Mouse (Mus musculus): ENCODE measurements around the gene Sgms1.
"Not testable (repeated sequence)": the region's sequence is repeated elsewhere in the genome, so short reads cannot be mapped to it uniquely, and the experiment has no call there.

Sgms1 gene

DNA sequence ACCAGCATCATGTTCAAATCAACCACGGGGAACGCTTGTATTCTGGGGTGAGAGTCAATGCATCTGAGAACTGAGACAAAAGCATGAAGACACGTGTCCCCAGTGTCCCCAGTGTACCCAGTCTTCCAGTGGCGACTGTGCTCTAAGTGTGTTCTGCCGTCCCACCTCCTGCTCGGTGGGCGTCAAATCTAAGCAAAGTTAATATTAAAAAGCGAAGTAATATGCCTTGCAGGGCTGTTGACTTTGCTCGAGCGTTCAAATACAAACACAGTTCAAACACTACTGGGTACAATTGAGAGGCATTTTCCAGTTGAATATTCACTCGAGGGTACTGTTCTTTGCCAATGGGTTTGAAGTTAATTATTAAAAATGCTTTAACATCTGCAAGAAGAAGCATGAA, 66.4 kb downstream of the Sgms1 start:
- DNase-seq: no peak

DNA sequence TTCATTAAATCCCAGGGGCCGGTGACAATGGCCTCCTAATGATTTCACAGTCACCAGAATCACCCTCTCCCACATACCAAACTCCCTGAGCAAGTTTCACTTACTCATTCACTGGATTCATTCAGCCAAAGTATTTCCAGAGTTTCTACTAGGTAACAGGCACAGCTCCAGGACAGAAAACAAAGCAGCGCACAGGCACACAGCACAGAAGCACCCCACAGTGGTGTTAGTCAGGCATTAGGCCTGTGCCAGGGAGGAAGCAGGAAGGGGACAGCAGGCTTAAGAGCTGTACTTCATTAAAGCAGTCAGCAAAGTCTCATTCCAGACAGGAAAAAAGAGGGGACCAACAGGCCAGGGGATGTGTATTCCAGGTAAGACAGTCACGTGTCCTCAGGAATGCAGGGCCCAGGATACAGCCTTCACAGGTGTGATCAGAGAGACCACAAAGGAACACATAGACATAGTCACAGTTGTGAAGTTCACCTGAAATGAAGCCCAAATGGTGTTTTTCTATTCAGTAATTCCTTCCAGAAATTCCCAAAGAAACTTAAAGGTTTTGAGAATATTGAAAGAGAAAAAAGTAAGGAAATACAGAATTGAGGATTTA, 67.0 kb downstream of the Sgms1 start:
- DNase-seq: peak; percentile 57

DNA sequence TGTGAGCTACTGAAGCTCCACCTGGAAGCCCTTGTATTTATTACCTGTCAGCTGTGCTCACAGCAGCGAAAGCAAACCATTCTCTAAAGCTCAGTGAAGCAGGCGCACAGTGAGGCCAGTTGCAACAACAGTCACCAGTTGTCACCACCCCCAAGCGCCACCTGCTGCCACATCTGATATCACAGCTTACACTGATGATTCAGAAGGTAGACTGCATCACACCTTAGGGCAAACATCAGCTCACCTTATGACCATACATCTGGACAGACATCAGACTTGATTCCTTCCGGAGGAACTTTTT, 69.2 kb downstream of the Sgms1 start:
- DNase-seq: peak; percentile 34

GRCm38 (mm10) chr19:32319531-32320365, 69.8 kb downstream of the Sgms1 start:
- DNase-seq: no peak

GRCm38 (mm10) chr19:32319057-32319456, 70.5 kb downstream of the Sgms1 start:
- no peak for DNase-seq

GRCm38 (mm10) chr19:32317347-32317746, 72.2 kb downstream of the Sgms1 start:
- DNase-seq: not testable (repeated sequence)

DNA sequence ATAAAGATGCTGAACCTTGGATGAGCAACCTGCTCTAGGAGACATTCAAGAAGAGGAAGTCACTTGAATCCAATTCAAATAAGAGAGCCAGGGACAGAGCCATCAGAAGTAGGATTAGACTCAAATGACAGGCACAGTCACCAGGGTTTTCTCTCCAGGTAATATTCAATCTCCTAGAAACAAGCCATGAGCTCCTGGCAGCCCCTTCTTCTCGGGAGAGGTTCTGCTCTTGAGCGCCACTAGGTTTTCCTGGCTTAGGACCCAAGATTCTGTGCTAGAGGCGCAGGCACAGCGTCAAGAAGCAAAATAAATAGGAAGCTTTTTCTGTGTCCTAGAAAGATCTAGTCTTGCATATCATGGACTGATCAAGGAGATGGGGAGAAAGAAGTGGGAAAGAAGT, 76.2 kb downstream of the Sgms1 start:
- DNase-seq: no peak

- no peak for DNase-seq
Measured at GRCm38 (mm10) chr19:32311762-32312161, 77.8 kb downstream of the Sgms1 start.

DNA sequence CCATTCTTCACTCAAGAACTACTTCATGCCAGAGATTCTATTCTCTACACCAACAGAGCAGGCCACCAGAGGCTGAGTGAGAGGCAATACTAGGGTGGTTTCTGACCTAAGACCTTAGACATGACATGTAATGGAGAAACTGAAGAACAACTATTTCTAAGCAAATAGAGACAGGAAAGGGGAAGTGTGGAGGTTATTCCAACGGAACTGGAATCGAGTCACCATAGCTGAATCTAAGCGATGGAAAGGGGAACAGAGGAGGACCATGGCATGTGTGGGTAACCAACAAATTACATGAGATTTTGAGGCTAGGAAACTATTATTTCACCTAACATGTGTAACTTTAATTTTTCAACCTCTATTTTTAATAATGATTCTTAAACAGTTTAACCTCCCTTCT, 78.5 kb downstream of the Sgms1 start:
- DNase-seq: no peak

- DNase-seq: no peak
Measured at GRCm38 (mm10) chr19:32310483-32310882, 79.0 kb downstream of the Sgms1 start.

GRCm38 (mm10) chr19:32309346-32309745, 80.2 kb downstream of the Sgms1 start:
- no peak for DNase-seq

DNA sequence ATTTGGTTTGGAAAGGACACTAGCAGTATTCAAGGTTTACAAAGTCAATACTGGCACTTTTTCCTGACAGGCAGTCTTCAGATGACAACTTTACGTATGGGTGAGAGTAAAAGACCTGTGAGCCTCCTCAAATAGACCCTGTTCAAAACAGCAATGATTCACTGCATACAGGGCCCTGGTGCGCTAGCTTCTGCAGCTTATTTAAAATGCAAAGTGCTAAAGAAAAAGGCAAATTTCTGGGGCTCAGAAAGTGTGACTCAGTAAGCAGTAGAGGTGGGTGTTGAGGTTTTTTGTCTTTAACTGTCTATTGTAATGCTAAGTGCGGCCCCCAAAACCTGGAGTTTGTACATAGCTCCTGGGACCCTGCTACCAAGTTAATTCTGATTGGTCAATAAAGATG, 81.2 kb downstream of the Sgms1 start:
- DNase-seq: peak; percentile 29

GRCm38 (mm10) chr19:32304898-32305297, 84.6 kb downstream of the Sgms1 start:
- DNase-seq: no peak

DNA sequence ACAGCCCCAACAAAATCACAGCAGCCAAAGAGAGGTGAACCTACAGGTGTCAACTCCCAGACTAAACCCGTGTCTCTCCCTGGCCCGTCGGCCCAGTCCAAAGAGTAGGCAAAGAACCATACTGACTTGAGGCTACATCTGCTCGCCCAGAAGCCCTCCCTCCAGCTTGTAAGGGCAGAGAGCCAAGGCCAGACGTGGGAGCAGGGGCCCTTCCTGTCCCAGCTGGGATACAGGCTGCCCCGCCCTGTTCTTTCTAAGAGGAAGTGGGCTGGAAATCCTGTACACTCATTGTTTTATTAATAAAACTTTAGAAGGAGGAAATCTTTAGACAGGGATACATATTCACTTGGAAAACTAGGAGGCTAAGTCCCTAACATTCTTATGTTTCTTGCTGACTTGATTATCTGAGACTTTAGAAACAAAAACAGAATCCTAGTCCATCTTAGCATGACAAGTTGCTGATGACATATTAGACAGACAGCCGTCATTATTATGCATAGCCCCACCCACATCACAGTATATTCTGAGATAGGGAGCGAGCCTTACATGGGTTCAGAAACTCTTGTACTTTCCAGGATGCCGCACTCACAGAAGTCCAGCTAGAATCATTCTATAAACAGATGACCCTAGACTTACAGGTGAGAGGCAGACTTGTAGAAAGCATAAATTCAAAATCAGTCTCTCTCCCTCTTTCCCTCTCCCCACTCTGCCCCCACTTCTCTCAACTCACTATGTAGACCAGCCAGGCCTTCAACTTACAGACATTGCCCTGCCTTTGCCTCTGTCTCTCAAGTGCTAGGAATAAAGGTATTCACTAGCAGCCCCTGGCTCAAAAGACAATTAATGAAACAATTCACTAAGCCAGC, 85.3 kb downstream of the Sgms1 start:
- DNase-seq: no peak

DNA sequence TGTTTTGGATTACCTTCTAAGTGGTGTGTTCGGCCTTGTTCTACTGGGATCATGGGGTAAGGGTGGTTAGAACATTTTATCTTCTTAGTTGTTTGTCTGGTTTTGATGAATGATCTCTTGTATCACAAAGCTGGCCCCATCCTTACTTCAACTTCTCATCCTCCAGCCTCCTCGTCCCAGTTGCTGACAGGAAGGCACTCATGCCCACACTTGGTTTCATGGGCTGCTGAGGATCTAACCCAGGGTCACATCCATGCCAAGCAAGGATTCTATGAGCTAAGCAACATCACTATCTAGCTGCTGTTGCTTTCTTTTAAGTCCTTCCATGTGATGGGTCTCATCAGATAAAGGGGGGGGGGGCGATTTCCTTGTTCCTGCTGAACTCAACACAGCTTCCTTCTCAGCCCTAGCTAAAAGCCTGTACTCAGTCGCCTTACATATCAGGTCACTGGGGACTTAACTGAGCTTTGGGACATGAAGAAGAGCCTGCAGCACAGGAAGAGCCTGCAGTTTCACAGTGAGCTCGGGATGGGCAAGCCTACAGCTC, 86.6 kb downstream of the Sgms1 start:
- no peak for DNase-seq

GRCm38 (mm10) chr19:32301568-32301967, 87.9 kb downstream of the Sgms1 start:
- DNase-seq: no peak

GRCm38 (mm10) chr19:32298221-32298620, 91.3 kb downstream of the Sgms1 start:
- DNase-seq: no peak

- no peak for DNase-seq
Measured at GRCm38 (mm10) chr19:32296863-32297262, 92.7 kb downstream of the Sgms1 start.

- no peak for DNase-seq
Measured at GRCm38 (mm10) chr19:32295581-32295980, 93.9 kb downstream of the Sgms1 start.

DNA sequence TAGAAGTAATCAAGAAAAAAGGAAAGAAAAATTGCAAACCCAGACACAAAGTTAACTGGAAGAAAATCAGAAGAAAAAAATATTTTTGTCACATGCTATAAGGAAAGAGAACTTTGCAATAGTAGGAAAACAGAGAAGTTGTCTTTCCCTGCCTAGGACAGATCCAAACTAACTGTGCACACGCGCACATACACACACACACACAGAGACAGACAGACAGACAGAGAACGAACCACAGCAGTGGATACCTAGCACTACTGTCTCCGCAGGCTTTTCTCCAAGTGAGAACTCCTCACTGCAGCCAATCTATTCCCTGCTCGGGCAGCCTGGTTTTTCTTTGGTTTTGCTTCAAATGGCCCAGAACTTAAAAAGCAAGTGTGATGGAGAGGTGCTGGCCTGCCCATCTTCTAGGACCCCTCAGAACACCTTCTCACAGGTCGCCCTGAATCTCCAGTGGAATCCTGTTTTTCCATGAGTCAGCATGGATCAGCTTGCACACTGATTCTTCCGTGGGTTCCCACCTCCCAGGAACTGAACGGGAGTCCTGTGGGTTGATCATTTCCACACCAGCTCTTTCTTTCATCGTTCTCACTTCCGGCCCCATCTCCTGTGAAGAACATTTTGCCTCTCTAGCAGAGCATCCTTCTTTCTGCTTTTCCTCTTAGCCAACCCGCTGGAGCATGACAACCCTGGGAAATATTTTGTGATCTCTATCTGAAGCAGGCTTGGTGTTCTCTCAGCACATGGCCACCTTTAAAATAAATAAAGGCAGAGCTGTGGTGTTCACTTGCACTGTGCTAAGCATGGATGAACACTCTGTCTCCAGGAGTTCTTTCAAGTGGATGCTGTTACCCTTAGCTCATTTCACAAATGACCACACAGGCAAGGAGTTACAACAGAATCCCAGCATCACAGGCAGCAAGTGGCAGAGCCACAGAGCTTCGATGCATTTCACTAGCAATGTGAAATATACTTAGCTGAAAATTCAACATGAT, 96.4 kb downstream of the Sgms1 start:
- DNase-seq: no peak

- no peak for DNase-seq
Measured at GRCm38 (mm10) chr19:32292067-32292739, 97.3 kb downstream of the Sgms1 start.

DNA sequence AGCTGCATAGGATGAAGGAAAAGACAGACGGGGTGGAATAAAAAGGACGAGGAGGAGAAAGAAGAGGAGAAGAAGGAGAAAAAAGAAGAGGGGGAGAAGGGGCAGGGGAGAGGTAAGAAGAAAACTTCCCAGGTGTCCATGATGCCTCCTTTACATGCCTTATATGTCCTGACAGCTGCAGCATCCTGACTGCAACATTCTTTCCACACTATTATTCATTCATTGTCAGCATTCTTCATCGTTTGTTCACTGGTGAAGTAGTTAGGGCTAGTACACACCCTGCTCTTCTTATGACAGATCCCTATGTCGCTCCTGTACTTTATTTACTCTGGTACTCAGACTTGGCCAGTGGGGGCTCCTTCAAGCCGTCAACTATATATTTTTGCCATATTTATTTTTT, 98.4 kb downstream of the Sgms1 start:
- no peak for DNase-seq
